Mouse (Mus musculus) ovary, postnatal 10 days (tissue): Measurements from ENCODE around the gene Gm6034.
A peak's percentile ranks its signal among the peaks of the same experiment; 100 is the strongest.
"Not testable (repeated sequence)": the region's sequence is repeated elsewhere in the genome, so short reads cannot be mapped to it uniquely, and the experiment has no call there.

ENCODE experiments used
- DNase-seq: peaks from one replicate; pipeline ENCODE4 v3.0.0; 2022; ENCODE audit warnings: low spot score

Gene Gm6034

DNA sequence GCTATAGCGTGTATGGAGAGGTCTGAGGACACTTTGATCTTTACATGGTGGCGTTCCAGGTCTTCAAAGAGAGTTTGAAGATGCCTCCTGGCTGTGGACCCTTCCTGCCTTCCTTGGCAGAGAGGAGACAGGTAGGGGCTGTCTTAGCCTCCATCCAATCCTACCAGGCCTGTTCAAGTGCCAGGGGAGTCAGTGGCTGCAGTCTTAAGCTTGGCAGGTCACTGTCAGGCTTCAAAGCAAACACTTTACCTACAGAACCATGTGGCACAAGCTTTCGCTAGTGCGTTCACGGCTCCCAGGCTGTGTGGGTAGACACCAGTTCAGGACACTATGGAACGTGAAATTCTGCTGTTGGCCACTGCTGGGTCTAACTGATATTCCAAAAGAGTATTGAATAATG is 19.8 kb upstream of the Gm6034 start:
- no peak for DNase-seq

DNA sequence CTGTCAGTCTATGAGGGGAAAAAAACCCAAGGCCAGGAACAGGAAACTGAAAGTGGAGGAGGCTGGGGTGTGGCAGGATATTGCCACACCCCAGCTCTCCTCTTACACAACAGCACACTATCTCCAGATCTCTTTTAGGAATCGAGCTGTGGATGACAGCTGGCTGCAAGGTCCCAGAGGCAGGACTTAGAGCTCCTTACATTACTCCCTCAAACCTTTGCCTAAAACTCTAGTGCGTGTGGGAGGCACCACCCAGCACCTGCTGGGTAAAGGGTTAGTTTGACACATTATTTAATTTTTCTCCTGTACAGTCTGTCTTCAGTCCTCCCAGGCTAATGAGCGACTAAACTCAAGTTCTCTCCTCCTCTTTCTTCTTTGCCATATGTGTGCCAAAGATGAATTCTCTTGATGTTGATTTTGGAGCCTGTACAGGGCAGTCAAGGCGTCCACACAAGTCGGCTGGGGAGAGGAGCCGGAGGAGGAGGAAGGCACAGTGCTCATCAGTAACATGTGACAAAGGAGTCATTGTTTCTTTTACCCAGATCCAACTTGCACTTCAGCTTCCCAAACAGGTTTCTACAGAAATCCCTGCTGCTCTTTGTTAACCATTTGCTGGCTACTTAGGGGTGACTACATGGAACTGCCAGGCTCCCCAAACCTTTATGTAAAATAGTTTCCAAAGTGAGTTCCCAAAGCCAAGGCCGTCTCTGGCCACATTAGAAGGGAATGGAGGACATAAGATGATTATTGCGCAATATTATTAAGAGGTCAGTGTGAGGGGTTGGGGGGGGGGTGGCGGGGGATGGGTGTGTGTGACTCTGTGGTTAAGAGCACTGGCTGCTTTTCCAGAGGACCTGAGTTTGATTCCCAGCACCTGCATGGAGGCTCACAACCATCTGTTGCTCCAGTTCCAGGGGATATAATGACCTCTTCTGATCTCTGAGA is 18.8 kb upstream of the Gm6034 start:
- DNase-seq: no peak

- DNase-seq: no peak
These were observed 17.6 kb upstream of the Gm6034 start for GRCm38 (mm10) chr17:36025197-36025596.

DNA sequence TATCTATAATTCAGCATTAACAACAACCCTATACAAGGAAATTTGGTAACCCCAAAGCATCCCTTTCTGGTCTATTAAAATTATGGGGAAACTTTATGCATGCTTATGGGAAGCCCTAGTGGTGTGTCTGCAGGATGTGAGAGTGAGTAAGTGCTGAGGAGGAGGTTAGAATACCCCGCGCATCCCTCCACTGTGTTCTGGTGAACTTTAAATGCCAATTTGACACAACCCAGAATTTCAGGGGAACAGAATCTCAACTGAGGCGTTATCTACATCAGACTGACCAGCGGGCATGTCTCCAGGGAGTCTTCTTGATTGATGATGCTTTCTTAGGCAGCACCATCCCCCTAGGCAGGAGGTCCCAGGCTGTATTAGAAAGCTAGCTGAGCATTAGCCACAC is 16.9 kb upstream of the Gm6034 start:
- DNase-seq: no peak

- no peak for DNase-seq
These were observed 15.1 kb upstream of the Gm6034 start for GRCm38 (mm10) chr17:36027663-36028062.

DNA sequence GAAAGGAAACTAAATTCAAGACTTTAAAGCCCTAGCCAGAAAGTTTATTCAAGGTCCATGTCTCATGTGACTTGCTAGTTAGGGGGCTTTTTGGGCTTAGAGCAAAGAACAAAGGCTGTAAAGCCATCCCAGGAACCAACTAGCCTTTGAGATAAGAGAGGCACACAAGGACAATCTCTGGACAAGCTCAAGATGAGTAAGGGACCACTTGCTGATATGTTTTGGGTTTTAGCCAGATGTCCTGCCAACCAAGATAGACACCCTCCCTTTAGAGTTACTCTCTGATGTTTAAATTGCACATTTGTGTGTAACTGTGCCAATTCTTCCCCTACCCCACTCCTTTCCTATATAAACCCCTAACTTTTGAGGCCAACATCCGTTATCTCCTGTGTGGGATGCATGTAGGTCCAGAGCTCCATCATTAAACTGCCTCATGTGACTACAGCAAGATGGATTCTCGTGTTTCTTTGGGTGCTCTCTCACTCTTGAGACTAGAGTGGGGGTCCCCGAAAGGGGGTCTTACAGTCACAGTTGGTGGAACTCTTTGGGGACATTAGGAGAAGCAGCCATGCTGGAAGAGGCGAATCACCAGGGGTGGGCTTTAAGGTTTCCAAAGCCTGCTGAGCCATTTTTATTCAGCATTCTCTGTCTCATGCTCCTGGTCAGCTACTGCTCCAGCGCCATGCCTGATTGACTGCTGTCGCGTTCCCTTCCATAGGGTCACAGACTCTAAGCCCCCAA is 13.7 kb upstream of the Gm6034 start:
- DNase-seq: no peak

- not testable (repeated sequence) for DNase-seq
These were observed 12.6 kb upstream of the Gm6034 start for GRCm38 (mm10) chr17:36030046-36030702.

GRCm38 (mm10) chr17:36030703-36031582 is 11.8 kb upstream of the Gm6034 start:
- DNase-seq: not testable (repeated sequence)

GRCm38 (mm10) chr17:36031583-36032331 is 11.0 kb upstream of the Gm6034 start:
- DNase-seq: peak; percentile 21

DNA sequence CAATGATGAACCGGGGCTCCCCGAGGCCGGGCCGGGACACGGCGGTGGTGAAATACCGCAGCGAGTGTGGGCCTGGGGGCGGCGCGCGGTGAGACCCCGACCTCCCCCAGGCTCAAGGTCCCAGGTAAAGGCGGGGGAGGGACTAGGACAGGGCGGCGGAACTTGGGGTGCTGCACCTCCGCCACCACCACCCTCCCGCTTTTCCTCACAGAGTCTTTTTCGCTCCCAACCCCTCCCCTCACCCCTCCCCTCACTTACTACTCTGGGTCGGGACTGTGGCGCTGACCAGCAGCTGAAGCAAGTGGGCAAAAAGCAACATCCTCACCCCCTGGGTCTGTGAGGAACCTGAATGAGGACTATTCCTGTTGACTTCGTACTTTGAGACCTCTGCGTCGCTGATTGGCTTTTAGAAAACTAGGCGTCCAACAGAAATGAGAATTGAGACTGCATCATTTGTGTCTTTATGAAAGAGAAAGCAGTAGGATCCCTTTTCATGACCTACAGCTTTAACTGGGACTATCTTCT is 10.3 kb upstream of the Gm6034 start, which contains the start of gene H2-T23:
Gene H2-T23, minus strand, starts transcription at position 505 of the 525 bp plus-strand sequence.
- DNase-seq: peak; percentile 22

DNA sequence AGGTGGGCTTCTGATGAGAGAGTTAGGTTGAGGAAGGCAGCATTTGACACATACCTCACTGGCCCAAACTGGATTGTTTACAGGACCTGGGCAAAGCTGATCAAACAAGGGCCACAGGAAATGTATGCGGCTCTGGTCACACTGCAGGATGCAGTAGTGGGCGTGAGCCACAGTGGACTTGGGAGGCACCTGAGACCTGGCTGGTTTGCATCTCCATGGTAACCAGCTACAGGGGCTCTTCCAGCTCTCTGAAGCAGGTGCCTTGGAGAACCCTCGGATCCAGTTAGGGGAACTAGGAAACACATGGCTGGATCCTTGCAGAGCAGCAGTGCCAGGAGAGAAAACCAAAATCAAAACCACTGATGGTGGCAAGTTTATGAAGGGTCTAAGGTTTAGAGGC is 8.2 kb upstream of the Gm6034 start:
- DNase-seq: not testable (repeated sequence)

DNA sequence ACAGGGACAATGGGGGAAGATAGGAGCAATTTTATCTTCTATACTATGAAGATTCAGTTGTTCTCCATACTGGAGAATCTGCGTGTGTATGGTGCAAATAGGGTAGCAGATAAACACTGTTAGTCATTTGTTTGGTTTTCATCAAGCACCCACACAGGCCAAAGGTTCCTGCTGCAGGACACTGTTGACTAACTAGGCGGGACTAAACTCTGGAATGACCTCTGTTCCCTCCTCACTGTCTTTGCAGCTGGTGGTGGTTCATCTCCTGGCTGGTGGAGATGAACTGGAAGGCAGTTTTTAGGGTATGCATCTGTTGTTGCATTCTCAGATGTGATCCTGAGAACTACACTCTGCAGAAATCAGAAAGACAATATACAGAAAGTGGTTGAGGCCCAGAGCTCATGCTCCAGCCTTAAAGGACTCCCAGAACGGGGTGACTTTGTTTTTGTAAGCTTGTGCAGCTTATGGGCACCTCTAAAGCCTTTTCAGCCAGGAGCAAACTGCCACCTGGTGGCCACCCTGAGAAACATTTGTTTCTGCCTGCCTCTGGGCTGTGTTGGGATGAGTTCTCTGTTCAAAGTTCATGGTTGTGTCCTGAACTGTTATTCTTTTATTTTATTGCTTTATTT is 7.6 kb upstream of the Gm6034 start:
- not testable (repeated sequence) for DNase-seq

- DNase-seq: not testable (repeated sequence)
These were observed 6.6 kb upstream of the Gm6034 start for GRCm38 (mm10) chr17:36036126-36036525.

GRCm38 (mm10) chr17:36040604-36041003 is 2.2 kb upstream of the Gm6034 start:
- not testable (repeated sequence) for DNase-seq

GRCm38 (mm10) chr17:36042055-36042454 is 706 bp upstream of the Gm6034 start:
- not testable (repeated sequence) for DNase-seq

- DNase-seq: no peak
These were observed 525 bp downstream of the Gm6034 start for GRCm38 (mm10) chr17:36043286-36043685.

DNA sequence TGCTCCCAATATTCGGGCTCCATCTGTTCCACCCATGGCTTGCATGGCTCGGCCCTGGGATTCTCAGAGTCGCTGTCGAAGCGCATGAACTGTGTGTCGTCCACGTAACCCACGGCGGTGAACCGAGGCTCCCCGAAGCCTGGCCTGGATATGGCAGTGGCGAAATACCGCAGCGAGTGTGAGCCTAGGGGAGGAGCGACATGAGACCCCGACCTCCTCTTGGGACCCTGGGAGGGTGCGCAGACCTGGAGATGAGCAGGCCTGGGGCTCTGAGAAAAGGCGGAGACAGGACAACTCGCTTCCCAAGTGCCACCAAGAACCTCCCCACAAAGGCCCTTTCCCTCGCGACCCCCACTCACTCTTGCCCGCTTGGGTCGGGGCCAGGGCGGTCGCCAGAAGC is 15.2 kb downstream of the Gm6034 start:
- not testable (repeated sequence) for DNase-seq

- DNase-seq: not testable (repeated sequence)
These were observed 15.6 kb downstream of the Gm6034 start, which contains the start of gene Gm11127 for GRCm38 (mm10) chr17:36058362-36058761. Gene Gm11127, minus strand, starts transcription at chr17:36058371.

- DNase-seq: peak; percentile 60
These were observed 18.1 kb downstream of the Gm6034 start for GRCm38 (mm10) chr17:36060829-36061228.

- DNase-seq: not testable (repeated sequence)
These were observed 39.1 kb downstream of the Gm6034 start for GRCm38 (mm10) chr17:36081901-36082300.
